Mouse (Mus musculus): ENCODE measurements around the gene Inpp5k.
"Not testable (repeated sequence)": the region's sequence is repeated elsewhere in the genome, so short reads cannot be mapped to it uniquely, and the experiment has no call there.

The Inpp5k gene

DNA sequence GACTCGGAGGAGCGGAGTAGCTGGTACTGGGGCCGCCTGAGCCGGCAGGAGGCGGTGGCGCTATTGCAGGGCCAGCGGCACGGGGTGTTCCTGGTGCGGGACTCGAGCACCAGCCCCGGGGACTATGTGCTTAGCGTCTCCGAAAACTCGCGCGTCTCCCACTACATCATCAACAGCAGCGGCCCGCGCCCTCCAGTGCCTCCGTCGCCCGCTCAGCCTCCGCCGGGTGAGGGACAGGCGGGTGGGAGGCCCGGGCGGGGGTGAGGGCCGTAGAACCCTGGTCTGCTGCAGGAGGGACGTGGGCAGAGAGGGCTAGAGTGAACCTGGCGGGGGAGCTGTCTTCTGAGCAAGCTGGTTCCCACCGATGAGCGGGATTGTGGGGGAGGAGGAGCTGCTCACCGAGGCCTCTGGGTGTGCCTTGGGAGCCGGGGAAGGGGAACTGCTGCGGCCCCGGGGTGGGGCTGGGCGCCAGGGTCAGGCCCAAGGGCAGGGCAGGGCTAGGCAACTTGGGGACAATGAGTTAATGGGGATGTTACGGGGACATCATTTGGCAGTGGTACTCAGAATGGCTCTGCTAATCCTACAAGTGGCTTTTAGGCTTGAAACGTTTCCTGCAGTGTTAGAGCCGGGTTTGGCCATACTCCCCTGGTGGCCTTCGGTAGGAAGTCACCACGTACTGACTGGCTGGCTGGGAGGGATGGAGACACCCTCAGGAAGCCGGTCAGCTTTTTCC, 48.8 kb downstream of the Inpp5k start:
- no peak for DNase-seq

DNA sequence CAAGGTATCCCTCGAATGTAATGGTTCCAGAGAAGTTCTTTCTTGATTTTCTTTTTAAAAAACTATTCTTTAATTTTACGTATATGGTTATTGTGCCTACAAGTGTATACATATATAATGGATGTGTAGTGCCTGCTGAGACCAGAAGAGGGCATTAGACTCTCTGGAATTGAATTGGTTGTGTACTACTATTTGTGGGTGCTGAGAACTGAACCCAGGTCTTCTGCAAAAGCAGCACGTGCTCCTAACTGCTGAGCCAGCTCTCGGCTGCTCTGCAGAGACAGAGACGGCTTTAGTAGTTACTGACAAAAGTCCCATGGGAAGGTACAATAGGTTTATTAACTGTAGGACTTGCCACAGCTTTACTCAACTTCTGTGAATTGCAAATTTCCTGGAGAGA, 53.7 kb downstream of the Inpp5k start:
- no peak for DNase-seq

DNA sequence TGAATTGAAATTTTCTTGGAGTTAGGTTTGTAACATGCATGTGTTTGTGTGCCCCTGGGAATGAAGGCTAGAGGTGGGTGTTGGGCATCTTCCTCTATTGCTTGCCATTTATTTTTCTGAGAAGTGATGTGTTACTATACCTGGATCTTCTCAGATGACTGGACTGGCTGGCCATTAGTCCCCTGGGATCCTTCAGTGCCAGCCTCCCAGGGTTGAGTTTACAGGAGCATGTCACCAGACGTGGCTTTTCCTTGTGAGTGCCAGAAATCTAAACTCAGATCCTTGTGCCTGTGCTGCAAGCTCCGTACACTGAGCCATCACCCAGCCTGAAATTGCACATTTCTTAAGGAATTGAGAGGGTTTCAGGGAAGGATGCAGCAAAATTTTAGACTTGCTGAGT, 54.2 kb downstream of the Inpp5k start:
- DNase-seq: no peak

DNA sequence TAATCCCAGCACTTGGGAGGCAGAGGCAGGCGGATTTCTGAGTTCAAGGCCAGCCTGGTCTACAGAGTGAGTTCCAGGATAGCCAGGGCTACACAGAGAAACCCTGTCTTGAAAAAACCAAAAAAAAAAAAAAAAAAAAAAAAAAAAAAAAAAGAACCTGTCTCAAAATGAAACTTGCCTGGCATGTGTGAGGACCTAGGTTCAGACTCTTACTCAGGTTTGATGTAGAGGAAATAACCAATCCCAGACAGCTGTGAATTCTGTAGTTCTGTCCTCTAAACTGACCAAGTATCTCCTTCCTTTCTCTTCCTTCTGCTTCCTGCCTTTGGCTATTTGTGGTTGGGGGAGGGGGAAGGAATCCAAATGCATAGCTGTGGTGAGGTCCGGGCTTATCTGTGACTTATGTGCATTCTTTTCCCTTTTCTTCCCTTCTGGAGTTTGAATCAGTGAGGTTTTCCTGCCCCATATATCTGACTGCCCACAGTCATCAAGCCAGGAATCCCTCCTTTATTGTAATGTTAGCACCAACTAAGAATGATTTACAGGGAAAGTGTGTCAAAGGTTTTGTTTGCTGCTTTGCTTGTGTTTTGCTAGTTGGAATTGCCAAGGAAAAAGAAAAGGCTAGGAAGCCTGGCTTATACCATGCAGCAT, 56.7 kb downstream of the Inpp5k start:
- DNase-seq: no peak

DNA sequence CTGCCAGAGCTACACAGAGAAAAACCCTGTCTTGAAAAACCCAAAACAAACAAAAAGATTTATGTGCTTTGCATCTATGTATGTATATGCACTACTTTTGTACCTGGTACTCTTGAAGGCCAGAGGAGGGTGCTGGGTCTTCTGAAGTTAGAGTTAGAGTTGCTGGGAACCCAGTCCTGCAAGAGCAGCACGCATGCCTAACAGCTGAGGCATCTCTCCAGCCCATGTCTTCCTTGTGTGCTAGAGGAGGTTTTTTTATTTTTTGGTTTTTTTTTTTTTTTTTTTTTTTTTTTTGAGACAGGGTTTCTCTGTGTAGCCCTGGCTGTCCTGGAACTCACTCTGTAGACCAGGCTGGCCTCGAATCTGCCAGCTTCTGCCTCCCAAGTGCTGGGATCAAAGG, 57.3 kb downstream of the Inpp5k start:
- no peak for DNase-seq

DNA sequence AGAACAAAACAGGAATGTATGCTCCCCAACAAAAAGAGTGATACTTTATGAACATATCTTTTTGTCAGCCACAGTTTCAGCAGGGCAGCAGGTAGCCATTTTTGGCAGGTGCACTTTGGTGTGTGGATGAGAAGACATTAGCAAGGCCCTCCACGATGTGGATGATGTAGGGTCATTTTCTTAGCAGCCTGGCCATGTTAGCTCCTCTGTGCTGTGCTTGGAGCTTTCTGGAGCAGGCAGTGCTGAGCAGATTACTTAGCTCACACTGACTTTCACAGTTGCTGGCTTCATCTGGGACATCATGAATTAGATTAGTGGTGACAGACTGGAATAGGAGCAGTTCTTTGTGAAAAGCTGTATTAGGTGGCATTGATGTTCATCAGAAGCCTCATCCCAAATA, 59.2 kb downstream of the Inpp5k start:
- DNase-seq: no peak

DNA sequence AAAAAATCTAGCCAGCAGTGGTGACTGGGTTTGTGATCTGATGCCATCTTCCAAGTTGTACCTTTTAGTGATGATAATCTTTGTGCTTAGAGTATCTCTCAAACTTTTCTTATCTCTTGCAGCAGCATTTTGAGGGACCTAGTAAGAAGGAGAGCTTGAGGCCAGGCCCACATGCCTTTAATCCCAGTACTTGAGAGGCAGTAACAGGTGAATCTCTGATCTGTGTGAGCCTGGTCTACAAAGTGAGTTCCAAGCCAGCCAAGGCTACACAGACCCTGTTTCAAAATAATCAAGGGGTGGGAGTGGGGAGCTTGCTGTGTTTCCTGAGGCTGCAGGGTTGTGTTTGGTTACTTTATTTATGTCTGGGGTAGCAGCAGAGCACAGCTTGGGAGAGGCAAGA, 60.3 kb downstream of the Inpp5k start:
- no peak for DNase-seq

DNA sequence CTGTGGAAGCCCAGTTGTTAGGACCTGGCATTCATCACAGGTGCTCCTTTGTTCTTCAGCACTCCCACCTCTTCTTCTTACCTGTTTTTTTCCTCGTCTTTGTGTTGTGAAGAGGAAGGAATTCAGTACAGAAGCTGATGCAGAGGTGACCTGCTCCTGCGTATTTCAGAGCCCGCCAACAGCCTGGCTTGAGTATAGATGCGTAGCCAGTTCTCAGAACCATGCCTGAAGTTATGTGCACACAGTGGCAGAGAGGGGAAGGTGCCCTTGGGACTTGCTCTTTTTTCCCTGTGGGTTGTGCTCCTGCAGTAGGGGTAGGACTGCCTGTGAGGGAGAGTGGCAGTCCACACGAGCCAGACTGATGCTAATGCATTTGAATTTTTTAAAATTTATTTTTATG, 62.8 kb downstream of the Inpp5k start:
- no peak for DNase-seq

DNA sequence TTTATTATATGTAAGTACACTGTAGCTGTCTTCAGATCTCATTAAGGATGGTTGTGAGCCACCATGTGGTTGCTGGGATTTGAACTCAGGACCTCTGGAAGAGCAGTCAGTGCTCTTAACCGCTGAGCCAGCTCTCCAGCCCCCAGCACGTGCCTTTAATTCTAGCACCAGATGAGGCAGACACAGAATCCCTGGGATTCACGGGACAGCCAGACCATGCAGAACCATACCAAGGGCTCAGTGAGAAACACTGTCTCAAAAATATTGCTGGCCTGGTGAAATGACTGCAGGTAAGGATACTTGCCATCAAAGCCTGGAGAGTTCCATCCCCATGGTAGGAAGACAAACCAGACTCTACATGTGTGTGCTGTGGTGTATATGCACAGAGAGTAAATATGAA, 66.7 kb downstream of the Inpp5k start:
- not testable (repeated sequence) for DNase-seq
